Mouse (Mus musculus): Measurements from ENCODE around the gene Aif1.

- TF ChIP-seq CTCF (IDR thresholded peaks at IDR 0.05; ENCODE audit: low read depth): no peak
- no peak for TF ChIP-seq EP300 (IDR thresholded peaks at IDR 0.05; ENCODE audit: low read depth)
Measured at GRCm38 (mm10) chr17:35172445-35173234, 3.2 kb downstream of the Aif1 start.
